Mouse (Mus musculus): ENCODE data around the gene Elovl7.

Gene Elovl7

GRCm38 (mm10) chr13:108302957-108303675 lies 88.9 kb downstream of the Elovl7 start:
- DNase-seq (ENCODE audit: low read depth, low spot score): no peak

DNA sequence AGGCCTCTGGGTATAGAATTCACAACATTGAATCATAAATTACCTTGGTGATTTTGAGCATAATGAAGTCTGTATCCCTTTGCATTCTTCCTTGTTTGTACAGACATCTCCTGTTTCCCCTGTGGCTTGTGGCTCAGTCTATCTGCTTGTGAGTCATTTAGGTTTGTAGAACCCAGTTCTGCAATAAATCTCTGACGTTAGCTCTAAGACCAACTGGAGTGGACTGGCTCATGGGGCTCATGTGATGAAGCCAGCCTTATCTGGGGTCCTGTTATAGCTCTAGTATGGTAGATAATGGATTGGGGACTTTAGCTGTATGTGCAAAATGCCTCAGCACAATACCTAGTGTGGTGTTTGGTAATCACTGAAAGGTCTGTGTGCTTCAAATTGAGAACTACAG lies 89.6 kb downstream of the Elovl7 start:
- DNase-seq (ENCODE audit: low read depth, low spot score): no peak

DNA sequence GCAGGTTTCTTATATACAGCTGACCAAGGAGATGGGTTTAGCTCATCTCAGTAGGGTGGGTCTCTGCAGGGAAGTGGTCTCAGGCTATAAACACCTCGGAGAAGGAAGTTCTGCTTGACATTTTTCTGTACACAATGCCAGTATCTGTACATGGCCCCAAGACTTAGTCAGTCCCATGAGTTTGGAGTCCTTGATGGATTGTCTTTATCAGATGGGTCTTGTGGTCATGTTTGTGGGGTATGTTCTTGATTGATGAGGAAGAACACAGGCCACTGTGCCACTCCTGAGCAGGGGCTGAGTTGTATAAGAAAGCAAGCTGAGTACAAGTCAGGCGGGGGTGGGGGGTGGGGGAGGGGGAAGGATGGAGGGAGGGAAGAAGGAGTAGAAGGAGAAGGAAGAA lies 90.5 kb downstream of the Elovl7 start:
- no peak for DNase-seq (ENCODE audit: low read depth, low spot score)

GRCm38 (mm10) chr13:108315702-108316486 lies 101.7 kb downstream of the Elovl7 start, which contains the start of gene Depdc1b:
Gene Depdc1b, plus strand, starts transcription at chr13:108316332.
- DNase-seq (ENCODE audit: low read depth, low spot score): peak; percentile 92

- DNase-seq (ENCODE audit: low read depth, low spot score): peak; percentile 58
These were observed 102.3 kb downstream of the Elovl7 start for GRCm38 (mm10) chr13:108316487-108316903.

- DNase-seq (ENCODE audit: low read depth, low spot score): no peak
These were observed 103.2 kb downstream of the Elovl7 start for GRCm38 (mm10) chr13:108317414-108317813.

DNA sequence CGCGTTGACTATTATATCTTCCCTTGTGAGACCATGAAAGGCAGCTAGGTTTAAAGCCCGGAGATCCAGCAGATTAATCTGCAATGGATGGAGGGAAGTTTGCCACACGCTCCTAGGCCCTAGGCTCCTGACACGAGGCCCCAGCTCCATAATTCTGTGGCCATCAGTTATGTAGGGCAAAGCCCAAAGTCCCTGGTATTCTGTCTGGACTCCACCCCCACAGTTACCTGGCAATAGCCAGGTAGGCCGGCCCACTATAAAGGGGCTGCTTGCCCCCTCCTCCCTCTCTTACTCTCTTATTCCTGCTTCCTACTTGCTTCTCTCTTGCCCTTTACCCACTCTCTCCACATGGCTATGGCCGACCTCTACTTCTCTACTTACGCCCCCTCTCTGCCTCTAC lies 104.8 kb downstream of the Elovl7 start:
- DNase-seq (ENCODE audit: low read depth, low spot score): no peak

- DNase-seq (ENCODE audit: low read depth, low spot score): no peak
These were observed 106.0 kb downstream of the Elovl7 start for GRCm38 (mm10) chr13:108320216-108320615.

GRCm38 (mm10) chr13:108322466-108322865 lies 108.3 kb downstream of the Elovl7 start:
- no peak for DNase-seq (ENCODE audit: low read depth, low spot score)

DNA sequence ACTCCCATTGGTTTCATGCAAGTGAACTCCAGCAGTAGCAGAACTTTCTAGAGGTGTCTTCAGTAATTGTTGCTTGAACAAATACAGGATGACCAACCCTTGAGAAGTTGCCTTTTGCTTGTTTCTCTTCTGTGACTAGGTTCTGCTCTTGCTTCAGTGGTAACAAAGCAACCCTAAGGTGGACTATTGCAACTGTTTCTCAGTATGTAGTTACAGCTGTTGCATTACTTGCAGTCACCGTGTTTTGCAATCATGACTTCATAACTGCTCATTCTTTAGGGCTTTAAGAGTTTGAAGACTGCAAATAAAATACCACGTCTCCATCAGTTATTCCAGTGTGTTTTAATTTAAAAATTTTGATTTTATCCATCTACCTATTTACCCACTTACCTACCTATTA lies 109.1 kb downstream of the Elovl7 start:
- DNase-seq (ENCODE audit: low read depth, low spot score): no peak

GRCm38 (mm10) chr13:108323866-108324829 lies 109.9 kb downstream of the Elovl7 start:
- DNase-seq (ENCODE audit: low read depth, low spot score): no peak

- no peak for DNase-seq (ENCODE audit: low read depth, low spot score)
These were observed 111.7 kb downstream of the Elovl7 start for GRCm38 (mm10) chr13:108325871-108326270.

DNA sequence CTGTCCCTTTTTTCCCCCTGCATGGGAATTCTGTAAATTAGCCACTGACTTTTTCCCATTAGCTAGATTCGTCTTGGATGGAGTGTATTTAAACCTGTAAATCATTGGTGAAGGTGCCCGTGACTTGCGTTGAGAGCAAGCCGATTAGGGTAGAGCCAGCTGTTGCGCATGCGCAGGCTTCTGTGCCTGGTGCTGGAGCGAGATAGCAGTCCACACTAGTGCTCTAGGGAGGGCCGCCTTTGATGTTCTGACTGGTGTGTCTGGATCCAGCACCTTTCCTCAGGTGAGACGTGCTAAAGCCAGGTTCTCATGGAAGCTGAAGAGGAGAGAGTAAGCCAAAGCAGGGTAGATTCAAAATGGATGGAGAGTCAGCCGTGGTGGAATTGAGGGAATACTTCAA lies 112.1 kb downstream of the Elovl7 start:
- DNase-seq (ENCODE audit: low read depth, low spot score): no peak

GRCm38 (mm10) chr13:108327047-108327446 lies 112.8 kb downstream of the Elovl7 start:
- no peak for DNase-seq (ENCODE audit: low read depth, low spot score)

- DNase-seq (ENCODE audit: low read depth, low spot score): no peak
These were observed 114.4 kb downstream of the Elovl7 start for GRCm38 (mm10) chr13:108328406-108329180.

DNA sequence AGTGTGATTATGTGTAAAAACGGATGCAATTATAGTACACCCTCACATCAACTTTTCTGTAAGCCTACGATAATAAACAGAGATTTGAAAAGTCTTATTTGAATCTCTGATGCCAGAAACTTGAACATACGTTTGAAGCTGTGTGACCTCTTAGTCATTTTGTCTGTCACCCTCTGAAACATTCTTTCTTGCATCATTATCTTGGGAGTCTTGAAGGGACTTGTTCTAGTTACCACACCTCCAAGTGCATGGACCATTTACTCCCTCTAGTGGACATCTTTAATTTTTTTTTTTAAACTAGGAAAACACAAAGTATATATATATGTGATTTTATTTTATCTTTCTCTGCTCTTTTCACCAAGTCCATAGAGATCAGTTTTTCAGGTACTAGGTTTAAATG lies 115.5 kb downstream of the Elovl7 start:
- peak; percentile 37 for DNase-seq (ENCODE audit: low read depth, low spot score)
